Mouse (Mus musculus) inflammation-experienced regulatory T-cells (primary cell): ENCODE data around the gene Pink1. TPM values are rescaled to one million over a fixed set of nuclear protein-coding genes. Genes with fewer than 3 reads are reported as not detected.

Source experiments
- polyA plus RNA-seq, 2 experiments: library from polyadenylated mRNA; unstranded; fragments of 100-300 nt; shearing (Covaris generic); gene quantifications; one replicate each; pipeline ENCODE4 v1.2.1; 2017

The Pink1 gene
- polyA plus RNA-seq, result 100 to 1,000 TPM in 1 of 2 experiments, 10 to 100 TPM in 1; 94.5 to 112 TPM

DNA sequence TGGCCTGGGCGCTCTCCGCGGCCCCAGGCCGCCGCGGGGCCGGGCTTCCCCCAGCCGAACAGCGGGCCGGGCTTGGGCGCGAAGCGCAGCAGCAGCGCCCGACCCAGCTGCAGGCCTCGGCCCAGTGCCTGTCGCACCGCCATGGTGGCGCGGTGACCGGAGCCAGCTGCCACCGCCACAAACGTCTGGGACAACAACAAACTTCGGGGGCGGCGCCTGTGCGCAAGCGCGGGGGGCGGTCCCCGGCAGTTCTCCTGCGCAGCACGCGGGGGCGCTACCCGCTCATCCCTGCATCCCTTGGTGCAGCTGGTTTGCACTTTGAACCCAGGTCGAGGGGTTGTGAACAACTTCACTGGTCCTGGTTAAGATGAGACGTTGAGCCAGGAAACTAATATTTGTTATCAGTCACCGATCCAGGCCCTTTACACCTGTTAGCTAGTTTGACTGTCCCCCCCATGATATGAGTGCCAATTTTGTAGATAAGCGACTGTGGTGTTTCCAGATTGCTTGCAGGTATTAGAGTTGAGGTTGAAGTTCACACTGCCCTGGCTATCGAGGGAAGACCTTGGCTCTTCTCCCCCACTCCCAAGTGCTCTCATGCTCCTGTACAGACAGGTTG is at the start of gene Pink1:
Gene Pink1, minus strand, starts transcription at position 231 of the 619 bp plus-strand sequence.

DNA sequence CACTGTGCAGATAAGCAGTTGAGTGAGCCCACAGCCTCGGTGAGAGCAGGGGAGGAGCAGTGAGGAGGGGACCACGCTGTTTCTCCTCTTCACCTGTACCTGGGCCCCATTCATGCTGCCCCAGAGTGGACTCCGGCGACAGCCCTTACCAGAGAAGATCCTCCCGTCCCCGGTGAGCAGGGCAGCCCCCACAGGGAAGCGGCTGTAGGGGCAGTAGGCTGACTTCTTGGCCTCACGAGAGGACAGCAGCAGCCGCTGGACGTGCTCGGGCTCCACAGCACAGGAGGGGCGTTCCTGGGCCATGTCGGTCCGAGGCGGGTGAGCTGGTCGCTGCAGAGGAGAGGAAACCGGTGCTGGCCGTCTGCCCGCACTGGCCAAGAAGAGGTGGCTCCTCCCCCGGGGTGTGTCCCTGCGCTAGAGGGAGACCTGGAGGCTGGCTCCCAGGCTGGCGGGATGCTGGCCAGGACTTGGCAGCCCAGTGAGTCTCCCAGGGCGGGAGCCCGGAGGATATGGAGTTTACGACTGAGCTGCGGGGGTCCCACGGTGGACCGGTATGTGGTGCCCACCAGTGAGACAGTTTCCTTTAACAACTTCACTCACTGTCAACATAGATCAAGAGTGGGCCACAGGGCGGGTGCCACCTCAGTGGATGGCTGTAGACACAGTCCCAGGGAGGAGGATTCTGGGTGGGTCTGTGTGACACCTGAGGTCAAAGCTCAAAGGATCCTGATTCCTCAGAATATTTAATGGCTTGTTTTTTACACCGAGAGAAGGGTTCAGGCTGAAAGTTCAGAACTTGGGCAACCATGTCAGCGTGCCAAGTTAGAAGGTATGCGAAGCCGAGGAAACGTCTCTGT is 41.8 kb upstream of the Pink1 start, which contains the start of gene Cda:
Gene Cda, minus strand, starts transcription at position 352 of the 857 bp plus-strand sequence.

DNA sequence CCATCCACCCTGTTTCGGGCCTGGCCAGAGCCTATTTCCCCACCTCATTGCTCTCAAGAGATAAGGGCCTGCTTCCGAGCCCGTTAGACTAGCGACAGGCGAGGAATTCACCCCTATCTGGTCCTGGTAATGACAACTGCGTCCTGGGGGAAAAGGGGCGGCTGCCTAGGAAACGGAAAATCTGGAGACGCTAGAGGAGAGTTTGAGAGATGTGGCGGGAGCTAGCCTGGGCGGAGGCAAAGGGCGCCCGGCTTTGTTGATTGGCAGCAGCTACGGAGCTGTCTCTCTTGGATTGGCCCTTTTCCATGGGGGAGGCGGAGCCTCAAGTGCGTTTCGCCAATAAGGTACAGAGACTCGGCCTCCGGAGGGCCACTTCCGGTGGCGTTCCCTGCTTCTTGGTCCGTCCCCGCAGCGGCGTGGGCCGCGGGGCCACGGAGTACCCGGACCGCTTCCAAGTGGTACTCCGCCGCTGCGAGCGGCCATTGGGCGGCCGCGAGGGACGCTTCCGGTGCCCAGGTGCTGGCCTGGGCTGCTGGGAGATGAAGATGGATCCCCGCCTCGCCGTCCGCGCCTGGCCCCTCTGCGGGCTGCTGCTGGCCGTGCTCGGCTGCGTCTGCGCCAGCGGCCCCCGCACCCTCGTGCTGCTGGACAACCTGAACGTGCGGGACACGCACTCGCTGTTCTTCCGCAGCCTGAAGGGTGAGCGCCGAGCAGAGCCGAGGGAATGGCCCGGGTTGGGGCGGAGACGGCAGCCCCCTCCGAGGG is 21.6 kb downstream of the Pink1 start, which contains the start of gene Ddost:
Gene Ddost, plus strand, starts transcription at position 391 of the 765 bp plus-strand sequence.

Other genes with a start within 250 kb of the Pink1 start
- gene Hp1bp3, start 110.0 kb downstream of the Pink1 start, polyA plus RNA-seq, result 100 to 1,000 TPM; 193 to 197 TPM
- 1 to 10 TPM in 1 of 2 experiments, under 1 TPM in 1; 0.43 to 1.7 TPM for gene Sh2d5, start 75.9 kb downstream of the Pink1 start, polyA plus RNA-seq
- 1 to 10 TPM in 1 of 2 experiments, under 1 TPM in 1; 0.27 to 1.1 TPM for gene Kif17, start 75.9 kb downstream of the Pink1 start, polyA plus RNA-seq
- gene Ddost, start 21.6 kb downstream of the Pink1 start, polyA plus RNA-seq, result 100 to 1,000 TPM; 191 to 194 TPM
- gene Cda, start 41.7 kb upstream of the Pink1 start, polyA plus RNA-seq, result 1 to 10 TPM in 1 of 2 experiments, not detected in 1; 1.3 TPM
- under 1 TPM in 1 of 2 experiments, not detected in 1; 0.72 TPM for gene Fam43b, start 70.2 kb upstream of the Pink1 start, polyA plus RNA-seq
- gene Mul1, start 108.4 kb upstream of the Pink1 start, polyA plus RNA-seq, result 10 to 100 TPM; 10.2 to 10.5 TPM
- 1 to 10 TPM in 1 of 2 experiments, under 1 TPM in 1; 0.82 to 1.2 TPM for gene Camk2n1, start 128.0 kb upstream of the Pink1 start, polyA plus RNA-seq